Mouse (Mus musculus) heart, embryonic 13.5 days (tissue): ENCODE measurements around the gene Adprhl2. TPM values are rescaled to one million over a fixed set of nuclear protein-coding genes. Genes with fewer than 3 reads are reported as not detected.

Experiments used
- ATAC-seq: fragments of 200-750 bp; cut with Nextera tagmentation; 2 replicates; pipeline ENCODE4 v1.8.0; 2017; ENCODE audit warnings: moderate TSS enrichment; ENCODE audit not compliant: insufficient number of reproducible peaks, low FRiP score, low TSS enrichment; ENCODE audit errors: extremely low read depth
- H3K27ac ChIP-seq: fragments of 300-500 bp; sonication (generic); replicated peaks from 2 replicates; pipeline ENCODE4 v1.5.1; 2015; ENCODE audit warnings: moderate library complexity, mild to moderate bottlenecking, inconsistent platforms
- H3K27me3 ChIP-seq: fragments of 300-500 bp; sonication (generic); replicated peaks from 2 replicates; pipeline ENCODE4 v1.6.1; 2015; ENCODE audit warnings: mild to moderate bottlenecking, inconsistent platforms
- H3K36me3 ChIP-seq: fragments of 300-500 bp; sonication (generic); 2 replicates; pipeline ENCODE4 v1.6.1; 2015; ENCODE audit warnings: mild to moderate bottlenecking, inconsistent platforms
- H3K4me1 ChIP-seq: fragments of 300-500 bp; sonication (generic); 2 replicates; pipeline ENCODE4 v1.6.1; 2015; ENCODE audit warnings: inconsistent platforms
- H3K4me2 ChIP-seq: fragments of 300-500 bp; sonication (generic); 2 replicates; pipeline ENCODE4 v1.6.1; 2015; ENCODE audit warnings: inconsistent platforms, mild to moderate bottlenecking, moderate library complexity
- H3K4me3 ChIP-seq: fragments of 300-500 bp; sonication (generic); 2 replicates; pipeline ENCODE4 v1.5.1; 2015; ENCODE audit warnings: moderate library complexity, mild to moderate bottlenecking, inconsistent platforms
- H3K9ac ChIP-seq: fragments of 300-500 bp; sonication (generic); 2 replicates; pipeline ENCODE4 v1.6.1; 2015; ENCODE audit warnings: inconsistent platforms, mild to moderate bottlenecking, moderate library complexity
- H3K9me3 ChIP-seq: fragments of 300-500 bp; sonication (generic); 2 replicates; pipeline ENCODE4 v1.6.1; 2016; ENCODE audit warnings: inconsistent platforms
- WGBS: fragments of 180-500 bp; shearing (Covaris S2); methylation state at CpG from one replicate; pipeline ENCODE4 v1.1.7; 2015; ENCODE audit warnings: mixed read lengths; 5-methylcytosine and 5-hydroxymethylcytosine counted together
- polyA plus RNA-seq: library from polyadenylated mRNA; unstranded; fragments of >200 nt; fragmentation: Nextera tagmentation; extraction: Ambion mirVana; gene quantifications from 2 replicates; pipeline ENCODE4 v1.2.1, GENCODE M21; 2015

The Adprhl2 gene
- polyA plus RNA-seq, 1 experiment from 2014 or later = 40.5 TPM

DNA sequence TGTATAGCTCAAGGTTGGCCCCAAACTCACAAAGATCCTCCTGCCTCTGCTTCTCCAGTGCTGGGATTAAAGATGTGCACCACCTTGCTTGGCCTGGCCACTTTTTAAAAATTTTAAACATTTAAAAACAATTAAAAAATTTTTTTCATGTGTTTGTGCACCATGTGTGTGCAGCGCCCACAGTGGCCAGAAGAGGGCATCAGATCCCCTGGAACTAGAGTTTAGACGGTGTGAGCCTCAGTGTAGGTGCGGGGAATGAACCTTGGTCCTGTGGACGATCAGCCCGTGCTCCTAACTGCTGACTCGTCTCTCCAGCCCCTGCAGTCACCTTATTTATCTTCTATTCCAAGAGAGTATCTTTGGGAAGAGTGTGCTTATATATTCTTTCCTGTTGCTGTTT, 15.4 kb downstream of the Adprhl2 start:
- Histone ChIP-seq H3K36me3 (no peaks in the 10 kb centered on the region), H3K9me3 (no peaks in the 10 kb centered on the region), H3K4me2 (no peak overlapping the region), H3K9ac (no peak overlapping the region), H3K4me3 (no peak overlapping the region), H3K4me1 (peaks cover 17% of the 10 kb centered on the region), H3K27ac (no peak overlapping the region), H3K27me3 (peaks cover 44% of the 10 kb centered on the region)
- WGBS = 83% methylated on average over 6 of the region's 6 CpGs
- no peak for ATAC-seq

- Histone ChIP-seq H3K9me3 (no peaks in the 10 kb centered on the region), H3K27me3 (peaks cover 50% of the 10 kb centered on the region), H3K4me3 (no peak overlapping the region), H3K4me2 (no peak overlapping the region), H3K27ac (no peak overlapping the region), H3K4me1 (peaks cover 23% of the 10 kb centered on the region), H3K36me3 (no peaks in the 10 kb centered on the region), H3K9ac (no peak overlapping the region)
- WGBS = 91% methylated on average over 1 of the region's 1 CpGs
- no peak for ATAC-seq
Observed at GRCm38 (mm10) chr4:126305428-126305827, 16.1 kb downstream of the Adprhl2 start.

DNA sequence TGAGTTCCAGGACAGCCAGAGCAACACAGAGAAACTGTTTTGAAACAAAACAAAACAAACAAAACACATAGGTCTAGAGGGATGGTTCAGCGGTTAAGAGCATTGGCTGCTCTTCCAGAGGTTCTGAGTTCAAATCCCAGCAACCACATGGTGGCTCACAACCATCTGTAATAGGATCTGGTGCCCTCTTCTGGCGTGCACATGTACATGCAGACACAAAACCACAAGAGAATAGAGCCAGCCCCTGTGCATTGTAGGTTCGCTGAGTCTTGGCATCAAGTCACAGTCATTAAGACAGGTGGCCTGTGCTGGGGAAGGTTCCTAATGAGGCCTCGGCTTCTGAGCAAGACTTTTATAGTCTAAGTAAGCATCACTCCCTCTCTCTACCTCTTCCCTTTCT, 17.6 kb downstream of the Adprhl2 start:
- Histone ChIP-seq H3K4me1 (peaks cover 19% of the 10 kb centered on the region), H3K9me3 (no peaks in the 10 kb centered on the region), H3K4me3 (no peak overlapping the region), H3K4me2 (no peak overlapping the region), H3K36me3 (no peaks in the 10 kb centered on the region), H3K27me3 (peaks cover 59% of the 10 kb centered on the region), H3K27ac (no peak overlapping the region), H3K9ac (no peak overlapping the region)
- WGBS = 57% methylated on average over 4 of the region's 4 CpGs
- ATAC-seq = no peak

DNA sequence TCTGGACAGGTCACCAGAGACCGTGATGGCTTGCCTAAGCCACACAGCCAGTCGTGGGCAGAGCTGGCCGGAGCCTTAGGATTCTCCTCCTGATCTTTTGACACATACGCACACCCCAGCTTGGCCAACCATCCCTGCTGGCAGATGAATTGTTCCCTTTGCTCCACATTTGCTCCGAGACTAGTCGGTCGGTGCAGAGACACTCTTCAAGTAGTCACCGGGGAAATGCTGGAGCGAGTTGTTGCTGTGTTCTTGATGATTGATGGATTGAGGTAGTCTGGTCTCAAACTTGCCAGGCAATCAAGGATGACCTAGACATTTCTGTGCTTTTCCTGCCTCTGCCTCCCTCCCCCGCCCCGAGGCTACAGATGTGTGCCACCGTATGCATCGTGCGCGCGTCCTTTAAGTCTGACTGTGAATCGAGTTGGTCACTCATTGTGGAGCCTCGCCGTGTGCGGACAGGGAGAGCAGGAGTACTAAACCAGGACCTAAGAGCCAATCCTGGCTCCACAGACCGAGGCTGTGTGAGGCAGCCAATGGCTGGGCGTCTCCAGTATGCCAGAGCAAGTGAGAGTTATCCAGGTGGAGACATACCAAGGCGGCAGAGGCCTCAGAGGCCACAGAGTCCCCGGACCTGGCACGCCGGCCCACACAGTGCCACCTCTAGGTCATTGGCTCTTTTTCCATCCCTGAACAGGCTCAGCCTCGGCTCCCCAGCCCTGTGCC, 19.8 kb downstream of the Adprhl2 start:
- 5% methylated on average over 27 of the region's 27 CpGs for WGBS
- no peak for ATAC-seq
- Histone ChIP-seq H3K4me2 (peak overlapping the region; percentile 70), H3K4me3 (peak overlapping the region; percentile 47), H3K36me3 (no peaks in the 10 kb centered on the region), H3K9me3 (no peaks in the 10 kb centered on the region), H3K9ac (peak overlapping the region; percentile 58; the same call in 1 of the 2 replicates), H3K27ac (no peak overlapping the region), H3K4me1 (peaks cover 26% of the 10 kb centered on the region), H3K27me3 (peaks cover 74% of the 10 kb centered on the region)

DNA sequence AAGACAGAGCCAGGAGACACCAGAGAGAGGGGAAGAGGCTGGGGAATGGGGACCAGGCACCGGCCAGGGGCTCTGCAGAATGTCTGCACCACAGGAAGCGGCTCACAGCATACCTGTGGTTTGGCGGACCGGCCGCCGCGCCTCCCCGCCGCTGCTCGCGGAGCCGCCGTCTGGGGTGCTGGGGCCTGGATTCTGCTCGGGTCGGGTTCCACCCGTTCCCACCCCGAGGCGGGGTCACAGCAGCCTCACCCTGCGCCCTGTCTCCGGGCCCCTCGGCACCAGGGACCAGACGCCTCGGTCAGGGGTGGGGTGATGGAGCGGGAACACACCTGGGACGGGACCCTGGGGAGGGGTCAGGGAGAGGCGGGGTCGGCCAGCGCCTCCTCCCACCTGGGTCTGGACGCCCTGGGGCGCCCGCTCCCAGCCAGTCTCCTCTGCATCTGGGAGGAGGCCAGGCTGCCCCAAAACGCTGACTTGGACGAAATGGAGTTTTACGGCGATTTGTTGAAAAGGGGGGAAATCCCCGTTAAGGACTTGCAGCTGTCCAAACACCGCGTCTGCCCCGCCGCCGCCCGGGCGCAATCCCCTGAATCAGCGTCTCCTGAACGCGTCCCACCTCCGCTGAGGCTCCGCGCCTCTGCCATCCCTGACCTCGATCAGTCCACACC, 20.5 kb downstream of the Adprhl2 start:
- Histone ChIP-seq H3K27me3 (peaks cover 78% of the 10 kb centered on the region), H3K9me3 (no peaks in the 10 kb centered on the region), H3K27ac (no peak overlapping the region), H3K9ac (peak overlapping the region; percentile 58), H3K4me2 (peak overlapping the region; percentile 70), H3K4me1 (peaks cover 32% of the 10 kb centered on the region), H3K4me3 (peak overlapping the region; percentile 47), H3K36me3 (no peaks in the 10 kb centered on the region)
- ATAC-seq = no peak
- WGBS = under 1% methylated on average over 48 of the region's 50 CpGs

- Histone ChIP-seq H3K27me3 (peaks cover 68% of the 10 kb centered on the region), H3K36me3 (no peaks in the 10 kb centered on the region), H3K4me3 (peak overlapping the region; percentile 41), H3K27ac (0 out of 2 replicates have a peak overlapping the region, but pooled peaks have one; percentile 1), H3K9ac (peak overlapping the region; percentile 73), H3K4me2 (peak overlapping the region; percentile 67), H3K9me3 (no peaks in the 10 kb centered on the region), H3K4me1 (peaks cover 27% of the 10 kb centered on the region)
- 1% methylated on average over 34 of the region's 34 CpGs for WGBS
- 0 out of 2 replicates have a peak, but pooled peaks have one; percentile 21 for ATAC-seq
Observed at GRCm38 (mm10) chr4:126296617-126297101, 24.8 kb downstream of the Adprhl2 start.

DNA sequence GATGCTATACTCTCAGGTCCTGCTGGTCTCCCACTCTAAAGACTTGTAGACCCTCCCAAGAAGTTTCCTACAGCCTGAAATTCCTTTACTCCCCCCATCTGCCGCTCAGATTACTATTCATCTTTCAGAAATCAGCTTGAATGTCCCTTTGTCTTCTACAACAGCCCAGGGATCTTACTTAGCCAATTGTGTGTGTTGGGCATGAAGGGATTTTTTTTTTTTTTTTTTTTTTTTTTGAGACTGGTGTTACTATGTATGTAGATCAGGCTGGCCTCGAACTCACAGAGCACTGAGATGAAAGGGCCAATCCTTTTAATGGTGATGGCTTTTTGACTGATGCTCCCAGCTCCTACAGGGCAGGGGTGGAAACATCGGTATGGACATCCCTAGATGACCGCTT, 25.6 kb downstream of the Adprhl2 start:
- 45% methylated on average over 4 of the region's 4 CpGs for WGBS
- Histone ChIP-seq H3K9ac (no peak overlapping the region), H3K27ac (no peak overlapping the region), H3K4me3 (no peak overlapping the region), H3K4me1 (peaks cover 26% of the 10 kb centered on the region), H3K4me2 (peak overlapping the region; percentile 67; the same call in 1 of the 2 replicates), H3K36me3 (no peaks in the 10 kb centered on the region), H3K27me3 (peaks cover 68% of the 10 kb centered on the region), H3K9me3 (no peaks in the 10 kb centered on the region)
- no peak for ATAC-seq

GRCm38 (mm10) chr4:126295152-126295551, 26.4 kb downstream of the Adprhl2 start:
- peaks cover 68% of the 10 kb centered on the region for H3K27me3 ChIP-seq
- no peaks in the 10 kb centered on the region for H3K36me3 ChIP-seq
- H3K9ac ChIP-seq = no peak overlapping the region
- 70% methylated on average over 6 of the region's 6 CpGs for WGBS
- no peaks in the 10 kb centered on the region for H3K9me3 ChIP-seq
- H3K4me1 ChIP-seq = peaks cover 20% of the 10 kb centered on the region
- H3K4me2 ChIP-seq = no peak overlapping the region
- no peak overlapping the region for H3K4me3 ChIP-seq
- ATAC-seq = no peak
- no peak overlapping the region for H3K27ac ChIP-seq

DNA sequence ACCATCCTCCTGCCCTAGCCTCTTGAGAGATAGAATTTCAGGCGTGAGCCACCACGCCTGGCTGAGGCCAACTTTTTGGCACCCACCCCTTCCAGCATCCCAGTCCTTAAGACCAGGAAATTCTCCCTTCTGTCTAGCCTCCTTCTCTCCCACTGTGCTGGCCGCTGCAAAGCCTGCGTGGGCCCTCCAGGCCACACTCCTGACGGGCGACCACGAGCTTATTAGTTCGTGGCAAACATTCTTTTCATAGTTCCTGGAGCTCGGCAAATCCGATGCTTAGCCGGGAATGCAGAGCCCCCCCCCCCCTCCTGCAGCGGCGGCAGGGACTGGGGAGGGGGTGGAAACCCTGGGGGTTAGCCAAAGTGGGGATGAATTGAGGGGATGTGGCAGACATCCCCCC, 30.3 kb downstream of the Adprhl2 start:
- Histone ChIP-seq H3K27ac (no peak overlapping the region), H3K36me3 (no peaks in the 10 kb centered on the region), H3K4me1 (peaks cover 30% of the 10 kb centered on the region), H3K4me2 (peak overlapping the region; percentile 25), H3K9ac (no peak overlapping the region), H3K9me3 (no peaks in the 10 kb centered on the region), H3K4me3 (no peak overlapping the region), H3K27me3 (peaks cover 73% of the 10 kb centered on the region)
- WGBS = 25% methylated on average over 13 of the region's 13 CpGs
- ATAC-seq = no peak

DNA sequence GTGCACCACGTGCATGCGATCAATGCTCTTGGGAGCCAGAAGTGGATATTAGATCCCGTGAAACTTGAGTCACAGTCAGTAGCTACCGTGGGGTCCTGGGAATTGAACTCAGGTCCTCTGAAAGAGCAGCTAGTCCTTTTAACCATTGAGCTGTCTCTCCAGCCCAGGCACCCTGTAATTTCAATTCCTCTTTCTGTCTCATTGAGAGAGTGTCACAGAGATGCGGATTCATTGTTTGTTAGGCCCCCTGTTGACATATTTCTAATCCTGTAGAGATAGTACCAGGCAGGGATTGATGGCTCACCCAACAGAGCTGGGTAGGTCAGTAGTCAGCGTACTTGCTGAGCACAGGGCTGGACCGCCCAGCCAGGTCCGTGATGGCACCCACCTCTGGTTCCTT, 31.2 kb downstream of the Adprhl2 start:
- Histone ChIP-seq H3K27me3 (peaks cover 71% of the 10 kb centered on the region), H3K4me1 (peaks cover 31% of the 10 kb centered on the region), H3K9ac (no peak overlapping the region), H3K36me3 (no peaks in the 10 kb centered on the region), H3K4me2 (no peak overlapping the region), H3K27ac (no peak overlapping the region), H3K4me3 (no peak overlapping the region), H3K9me3 (0 out of 2 replicates have a peak, but pooled peaks cover 3% of the 10 kb centered on the region)
- WGBS = 78% methylated on average over 8 of the region's 8 CpGs
- ATAC-seq = no peak

DNA sequence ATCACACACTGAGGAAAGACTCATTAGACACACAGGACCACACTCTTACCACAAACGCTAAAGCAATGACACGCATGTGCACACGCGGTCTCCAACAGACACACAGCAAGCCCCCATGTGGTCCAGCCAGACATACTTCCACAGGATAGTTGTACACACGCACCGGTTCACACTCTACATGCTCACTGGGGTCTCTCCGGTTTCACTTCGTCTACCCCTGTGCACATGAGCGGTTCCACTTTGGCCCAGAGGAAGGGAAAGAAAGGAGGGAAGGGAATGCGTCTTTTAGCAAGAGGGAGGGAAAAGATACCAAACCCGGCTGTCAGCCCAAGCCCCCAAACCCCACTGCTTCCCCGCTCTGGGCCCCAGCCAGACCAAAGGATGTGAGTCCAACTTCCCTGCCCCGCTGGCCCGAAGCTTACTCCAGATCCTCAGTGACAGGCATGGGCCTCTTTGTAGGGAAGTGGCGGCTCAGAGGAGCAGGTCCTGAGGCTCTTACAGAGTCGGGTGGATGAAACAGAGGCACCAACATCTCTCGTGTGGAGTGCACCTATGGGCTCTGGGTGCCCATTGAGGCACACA, 33.3 kb downstream of the Adprhl2 start:
- H3K4me1 ChIP-seq = peaks cover 31% of the 10 kb centered on the region
- H3K9ac ChIP-seq = 0 out of 2 replicates have a peak overlapping the region, but pooled peaks have one; percentile 50
- H3K27ac ChIP-seq = no peak overlapping the region
- no peak; the same call in 1 of the 2 replicates for ATAC-seq
- 0 out of 2 replicates have a peak, but pooled peaks cover 3% of the 10 kb centered on the region for H3K9me3 ChIP-seq
- H3K4me3 ChIP-seq = peak overlapping the region; percentile 57
- no peaks in the 10 kb centered on the region for H3K36me3 ChIP-seq
- peak overlapping the region; percentile 75 for H3K4me2 ChIP-seq
- 31% methylated on average over 17 of the region's 17 CpGs for WGBS
- H3K27me3 ChIP-seq = peaks cover 84% of the 10 kb centered on the region
